Mouse (Mus musculus): ENCODE results near the gene Wnt2b. TPM values are rescaled to one million over a fixed set of nuclear protein-coding genes. Genes with fewer than 3 reads are reported as not detected.

Gene Wnt2b
- polyA plus RNA-seq, 1 experiment from 2014 or later = 1.3 TPM

DNA sequence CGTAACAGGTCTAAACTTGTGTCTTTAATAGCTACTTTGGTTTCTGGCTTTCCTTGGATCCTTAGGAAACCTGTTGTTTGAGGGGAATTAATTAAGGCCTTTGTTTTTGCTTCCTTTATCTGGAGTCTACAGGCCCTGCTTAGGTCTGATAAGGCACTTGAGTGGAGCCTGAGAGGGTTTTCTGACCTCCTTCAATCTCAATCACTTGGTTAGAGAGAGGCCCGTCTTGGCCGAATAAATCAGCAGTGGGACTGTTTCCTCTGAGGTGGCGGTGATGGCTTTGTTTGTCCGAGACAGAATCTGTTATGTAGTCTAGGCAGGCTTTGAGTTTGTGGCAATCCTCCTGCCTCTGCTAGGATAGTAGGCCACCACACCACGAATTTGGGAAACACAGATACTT lies 35.8 kb upstream of the Wnt2b start:
- Histone ChIP-seq H3K4me3 (ENCODE audit: low read length) (no peak overlapping the region), H3K9me3 (ENCODE audit: control insufficient read depth, low read length) (no peaks in the 10 kb centered on the region), H3K27me3 (replicated peaks; ENCODE audit: control insufficient read depth, insufficient read depth, low read length) (no peaks in the 10 kb centered on the region), H3K4me1 (ENCODE audit: control insufficient read depth, insufficient read depth, low read length) (peaks cover 10% of the 10 kb centered on the region), H3K9ac (ENCODE audit: low read depth, low read length) (no peak overlapping the region), H3K27ac (ENCODE audit: low read length) (no peak overlapping the region), H3K4me2 (ENCODE audit: low read depth, low read length) (no peak overlapping the region), H3K36me3 (ENCODE audit: control insufficient read depth, insufficient read depth, low read length) (no peaks in the 10 kb centered on the region)
- 56% methylated on average over 6 of the region's 6 CpGs for WGBS
- ATAC-seq = no peak

DNA sequence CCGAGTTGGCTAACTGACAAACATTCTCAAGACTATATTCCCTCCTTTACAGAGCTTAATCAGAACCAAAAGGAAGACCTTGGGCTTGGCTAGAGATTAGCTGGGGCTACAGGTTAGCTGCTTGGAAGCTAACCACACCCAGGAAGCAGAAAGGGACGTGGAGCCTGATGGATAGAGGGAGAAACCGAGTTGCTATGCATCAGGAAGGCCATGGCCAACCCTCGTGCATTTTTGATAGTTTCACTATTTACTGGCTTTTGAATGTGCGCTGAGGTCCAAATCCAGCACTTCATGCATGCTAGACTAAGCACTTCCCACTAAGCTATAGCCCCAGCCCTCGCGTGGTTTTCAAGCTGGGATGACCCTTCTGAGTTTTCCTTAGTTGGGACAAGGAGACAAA lies 34.0 kb upstream of the Wnt2b start:
- Histone ChIP-seq H3K4me2 (ENCODE audit: low read depth, low read length) (no peak overlapping the region), H3K9ac (ENCODE audit: low read depth, low read length) (no peak overlapping the region), H3K9me3 (ENCODE audit: control insufficient read depth, low read length) (no peaks in the 10 kb centered on the region), H3K4me1 (ENCODE audit: control insufficient read depth, insufficient read depth, low read length) (peaks cover 10% of the 10 kb centered on the region), H3K4me3 (ENCODE audit: low read length) (no peak overlapping the region), H3K27me3 (replicated peaks; ENCODE audit: control insufficient read depth, insufficient read depth, low read length) (no peaks in the 10 kb centered on the region), H3K36me3 (ENCODE audit: control insufficient read depth, insufficient read depth, low read length) (no peaks in the 10 kb centered on the region), H3K27ac (ENCODE audit: low read length) (no peak overlapping the region)
- ATAC-seq = no peak
- WGBS = 77% methylated on average over 7 of the region's 7 CpGs

DNA sequence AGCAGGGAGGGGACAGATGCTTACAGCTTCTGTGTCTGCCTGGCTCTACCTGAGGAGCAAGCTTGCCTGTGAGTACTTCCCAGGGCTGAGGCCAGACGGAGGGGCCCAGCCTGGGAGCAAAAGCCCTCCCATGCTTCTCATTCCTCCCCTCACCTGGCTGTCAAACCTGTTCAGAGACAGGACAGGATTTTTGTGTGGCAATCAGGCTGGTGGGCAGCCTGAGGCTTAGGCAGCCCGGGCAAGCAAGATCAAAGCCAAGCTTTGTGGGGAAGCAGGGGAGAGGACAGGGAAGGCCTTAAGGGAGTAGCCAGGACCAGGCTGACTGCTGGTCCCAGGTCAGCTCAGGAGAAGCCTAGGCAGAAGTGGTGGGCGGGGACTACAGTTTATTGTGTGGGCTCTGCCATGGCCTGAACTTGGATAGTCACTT lies 32.7 kb upstream of the Wnt2b start:
- Histone ChIP-seq H3K4me1 (ENCODE audit: control insufficient read depth, insufficient read depth, low read length) (peaks cover 10% of the 10 kb centered on the region), H3K27me3 (replicated peaks; ENCODE audit: control insufficient read depth, insufficient read depth, low read length) (no peaks in the 10 kb centered on the region), H3K36me3 (ENCODE audit: control insufficient read depth, insufficient read depth, low read length) (no peaks in the 10 kb centered on the region), H3K9me3 (ENCODE audit: control insufficient read depth, low read length) (no peaks in the 10 kb centered on the region), H3K4me3 (ENCODE audit: low read length) (no peak overlapping the region), H3K4me2 (ENCODE audit: low read depth, low read length) (no peak overlapping the region), H3K27ac (ENCODE audit: low read length) (peak overlapping the region; percentile 53; the same call in 1 of the 2 replicates), H3K9ac (ENCODE audit: low read depth, low read length) (peak overlapping the region; percentile 30)
- 38% methylated on average over 3 of the region's 3 CpGs for WGBS
- peak; percentile 45 for ATAC-seq

GRCm38 (mm10) chr3:104993800-104994199 lies 32.1 kb upstream of the Wnt2b start:
- Histone ChIP-seq H3K4me3 (ENCODE audit: low read length) (no peak overlapping the region), H3K9me3 (ENCODE audit: control insufficient read depth, low read length) (no peaks in the 10 kb centered on the region), H3K4me1 (ENCODE audit: control insufficient read depth, insufficient read depth, low read length) (peaks cover 10% of the 10 kb centered on the region), H3K9ac (ENCODE audit: low read depth, low read length) (peak overlapping the region; percentile 30; the same call in 1 of the 2 replicates), H3K36me3 (ENCODE audit: control insufficient read depth, insufficient read depth, low read length) (no peaks in the 10 kb centered on the region), H3K4me2 (ENCODE audit: low read depth, low read length) (no peak overlapping the region), H3K27me3 (replicated peaks; ENCODE audit: control insufficient read depth, insufficient read depth, low read length) (no peaks in the 10 kb centered on the region), H3K27ac (ENCODE audit: low read length) (peak overlapping the region; percentile 53; the same call in 1 of the 2 replicates)
- peak; percentile 71 for ATAC-seq
- WGBS = 32% methylated on average over 4 of the region's 4 CpGs

- H3K4me3 ChIP-seq (ENCODE audit: low read length) = no peak overlapping the region
- H3K9ac ChIP-seq (ENCODE audit: low read depth, low read length) = no peak overlapping the region
- WGBS = 13% methylated on average over 23 of the region's 23 CpGs
- no peak overlapping the region for H3K27ac ChIP-seq (ENCODE audit: low read length)
- no peaks in the 10 kb centered on the region for H3K9me3 ChIP-seq (ENCODE audit: control insufficient read depth, low read length)
- ATAC-seq = peak; percentile 87
- H3K27me3 ChIP-seq (replicated peaks; ENCODE audit: control insufficient read depth, insufficient read depth, low read length) = no peaks in the 10 kb centered on the region
- H3K4me1 ChIP-seq (ENCODE audit: control insufficient read depth, insufficient read depth, low read length) = peaks cover 10% of the 10 kb centered on the region
- no peaks in the 10 kb centered on the region for H3K36me3 ChIP-seq (ENCODE audit: control insufficient read depth, insufficient read depth, low read length)
- 0 out of 2 replicates have a peak overlapping the region, but pooled peaks have one; percentile 14 for H3K4me2 ChIP-seq (ENCODE audit: low read depth, low read length)
Observed at GRCm38 (mm10) chr3:104992709-104993388, 31.1 kb upstream of the Wnt2b start.

- H3K27me3 ChIP-seq (replicated peaks; ENCODE audit: control insufficient read depth, insufficient read depth, low read length) = no peaks in the 10 kb centered on the region
- no peak overlapping the region for H3K9ac ChIP-seq (ENCODE audit: low read depth, low read length)
- H3K9me3 ChIP-seq (ENCODE audit: control insufficient read depth, low read length) = no peaks in the 10 kb centered on the region
- WGBS = 60% methylated on average over 5 of the region's 5 CpGs
- H3K27ac ChIP-seq (ENCODE audit: low read length) = no peak overlapping the region
- peaks cover 10% of the 10 kb centered on the region for H3K4me1 ChIP-seq (ENCODE audit: control insufficient read depth, insufficient read depth, low read length)
- H3K4me3 ChIP-seq (ENCODE audit: low read length) = no peak overlapping the region
- ATAC-seq = no peak
- H3K4me2 ChIP-seq (ENCODE audit: low read depth, low read length) = no peak overlapping the region
- H3K36me3 ChIP-seq (ENCODE audit: control insufficient read depth, insufficient read depth, low read length) = no peaks in the 10 kb centered on the region
Observed at GRCm38 (mm10) chr3:104991703-104992102, 30.0 kb upstream of the Wnt2b start.

- H3K4me1 ChIP-seq (ENCODE audit: control insufficient read depth, insufficient read depth, low read length) = no peaks in the 10 kb centered on the region
- H3K27me3 ChIP-seq (replicated peaks; ENCODE audit: control insufficient read depth, insufficient read depth, low read length) = no peaks in the 10 kb centered on the region
- no peaks in the 10 kb centered on the region for H3K9me3 ChIP-seq (ENCODE audit: control insufficient read depth, low read length)
- no peaks in the 10 kb centered on the region for H3K36me3 ChIP-seq (ENCODE audit: control insufficient read depth, insufficient read depth, low read length)
- no peak overlapping the region for H3K27ac ChIP-seq (ENCODE audit: low read length)
- no peak for ATAC-seq
- no peak overlapping the region for H3K9ac ChIP-seq (ENCODE audit: low read depth, low read length)
- H3K4me2 ChIP-seq (ENCODE audit: low read depth, low read length) = no peak overlapping the region
- H3K4me3 ChIP-seq (ENCODE audit: low read length) = no peak overlapping the region
- 73% methylated on average over 5 of the region's 5 CpGs for WGBS
Observed at GRCm38 (mm10) chr3:104987884-104988283, 26.2 kb upstream of the Wnt2b start.

DNA sequence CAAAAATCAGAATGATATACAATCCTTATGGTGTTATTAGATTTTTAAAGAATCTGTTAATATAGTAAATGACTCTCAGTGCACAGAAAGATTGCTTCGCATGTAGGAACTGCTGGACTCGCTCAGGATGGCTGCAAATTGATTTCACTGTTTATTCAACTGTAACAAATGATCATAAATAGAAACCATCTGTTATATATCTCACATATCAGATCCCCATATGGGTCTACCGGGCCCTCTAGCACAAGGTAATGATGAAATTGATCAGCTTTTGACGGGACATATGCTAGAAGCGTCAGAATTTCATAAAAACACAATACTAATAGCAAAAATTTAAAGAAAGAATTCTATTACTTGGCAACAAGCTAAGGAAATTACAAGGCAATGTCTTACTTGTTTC lies 18.0 kb upstream of the Wnt2b start:
- Histone ChIP-seq H3K9me3 (ENCODE audit: control insufficient read depth, low read length) (no peaks in the 10 kb centered on the region), H3K9ac (ENCODE audit: low read depth, low read length) (no peak overlapping the region), H3K4me3 (ENCODE audit: low read length) (no peak overlapping the region), H3K4me1 (ENCODE audit: control insufficient read depth, insufficient read depth, low read length) (no peaks in the 10 kb centered on the region), H3K36me3 (ENCODE audit: control insufficient read depth, insufficient read depth, low read length) (no peaks in the 10 kb centered on the region), H3K27me3 (replicated peaks; ENCODE audit: control insufficient read depth, insufficient read depth, low read length) (no peaks in the 10 kb centered on the region), H3K4me2 (ENCODE audit: low read depth, low read length) (no peak overlapping the region), H3K27ac (ENCODE audit: low read length) (no peak overlapping the region)
- ATAC-seq = no peak
- WGBS = 56% methylated on average over 5 of the region's 5 CpGs

GRCm38 (mm10) chr3:104967548-104968300 lies 6.0 kb upstream of the Wnt2b start:
- Histone ChIP-seq H3K4me1 (ENCODE audit: control insufficient read depth, insufficient read depth, low read length) (peaks cover 6% of the 10 kb centered on the region), H3K9ac (ENCODE audit: low read depth, low read length) (peak overlapping the region; percentile 81), H3K9me3 (ENCODE audit: control insufficient read depth, low read length) (peaks cover 3% of the 10 kb centered on the region; the same call in 1 of the 2 replicates), H3K4me2 (ENCODE audit: low read depth, low read length) (peak overlapping the region; percentile 92), H3K27me3 (replicated peaks; ENCODE audit: control insufficient read depth, insufficient read depth, low read length) (peaks cover 2% of the 10 kb centered on the region; the same call in 1 of the 2 replicates), H3K36me3 (ENCODE audit: control insufficient read depth, insufficient read depth, low read length) (no peaks in the 10 kb centered on the region), H3K4me3 (ENCODE audit: low read length) (peak overlapping the region; percentile 63), H3K27ac (ENCODE audit: low read length) (peak overlapping the region; percentile 77)
- WGBS = under 1% methylated on average over 49 of the region's 49 CpGs
- ATAC-seq = peak; percentile 83

Data from intestine, embryonic 16.5 days (tissue).